Mouse (Mus musculus): ENCODE results near the gene 2700097O09Rik.

- TF ChIP-seq CTCF (IDR thresholded peaks at IDR 0.05; ENCODE audit: extremely low read depth, insufficient read depth, low read length) (no peak), POLR2A (IDR thresholded peaks at IDR 0.05; ENCODE audit: extremely low read depth, insufficient read depth, low read length) (no peak)
Measured at GRCm38 (mm10) chr12:55003843-55004242, 76.1 kb downstream of the 2700097O09Rik start.

Data from cortical plate, adult 2 months (tissue).